Mouse (Mus musculus) intestine, postnatal 0 days (tissue): ENCODE results near the gene Lama1. TPM values are rescaled to one million over a fixed set of nuclear protein-coding genes. Genes with fewer than 3 reads are reported as not detected.
"Not testable (repeated sequence)": the region's sequence is repeated elsewhere in the genome, so short reads cannot be mapped to it uniquely, and the experiment has no call there.

ENCODE experiments used
- ATAC-seq: fragments of 200-750 bp; cut with Nextera tagmentation; 2 replicates; pipeline ENCODE4 v1.8.0; 2017; ENCODE audit warnings: mild to moderate bottlenecking, moderate TSS enrichment, moderate library complexity
- H3K27ac ChIP-seq: fragments of 300-500 bp; sonication (generic); 2 replicates; pipeline ENCODE4 v1.5.1; 2014; ENCODE audit warnings: mild to moderate bottlenecking, low read depth, low read length, moderate library complexity
- H3K27me3 ChIP-seq: fragments of 300-500 bp; sonication (generic); replicated peaks from 2 replicates; pipeline ENCODE4 v1.6.1; 2014; ENCODE audit warnings: low read length, mixed read lengths; ENCODE audit not compliant: control insufficient read depth, insufficient read depth
- H3K36me3 ChIP-seq: fragments of 300-500 bp; sonication (generic); 2 replicates; pipeline ENCODE4 v1.6.1; 2014; ENCODE audit warnings: mild to moderate bottlenecking, moderate library complexity; ENCODE audit not compliant: control insufficient read depth, insufficient read depth
- H3K4me1 ChIP-seq: fragments of 300-500 bp; sonication (generic); replicated peaks from 2 replicates; pipeline ENCODE4 v1.6.1; 2014; ENCODE audit warnings: antibody characterized with exemption, low read length, mixed read lengths; ENCODE audit not compliant: control insufficient read depth, insufficient read depth
- H3K4me2 ChIP-seq: fragments of 300-500 bp; sonication (generic); replicated peaks from 2 replicates; pipeline ENCODE4 v1.6.1; 2014; ENCODE audit warnings: low read depth, mild to moderate bottlenecking, moderate library complexity
- H3K4me3 ChIP-seq: fragments of 300-500 bp; sonication (generic); 2 replicates; pipeline ENCODE4 v1.5.1; 2014; ENCODE audit warnings: low read depth, low read length
- H3K9ac ChIP-seq: fragments of 300-500 bp; sonication (generic); 2 replicates; pipeline ENCODE4 v1.6.1; 2014; ENCODE audit warnings: mild to moderate bottlenecking, low read depth, low read length
- H3K9me3 ChIP-seq: fragments of 300-500 bp; sonication (generic); 2 replicates; pipeline ENCODE4 v1.6.1; 2016; ENCODE audit warnings: mixed run types; ENCODE audit not compliant: control insufficient read depth
- CTCF ChIP-seq: sonication (generic); IDR thresholded peaks from 2 replicates; pipeline ENCODE4 v1.5.1; 2016; ENCODE audit warnings: low read depth, mild to moderate bottlenecking, control low read depth, antibody characterized with exemption, moderate library complexity
- WGBS: fragments of 180-500 bp; shearing (Covaris S2); extraction: QIAGEN DNeasy Blood & Tissue Kit; methylation state at CpG from one replicate; pipeline ENCODE4 v1.1.7; 2014; 5-methylcytosine and 5-hydroxymethylcytosine counted together
- polyA plus RNA-seq: library from polyadenylated mRNA; unstranded; fragments of >200 nt; fragmentation: Nextera tagmentation; extraction: Ambion mirVana; gene quantifications from 2 replicates; pipeline ENCODE4 v1.2.1, GENCODE M21; 2015

Gene Lama1
- polyA plus RNA-seq, 1 experiment from 2014 or later = 0.66 TPM

DNA sequence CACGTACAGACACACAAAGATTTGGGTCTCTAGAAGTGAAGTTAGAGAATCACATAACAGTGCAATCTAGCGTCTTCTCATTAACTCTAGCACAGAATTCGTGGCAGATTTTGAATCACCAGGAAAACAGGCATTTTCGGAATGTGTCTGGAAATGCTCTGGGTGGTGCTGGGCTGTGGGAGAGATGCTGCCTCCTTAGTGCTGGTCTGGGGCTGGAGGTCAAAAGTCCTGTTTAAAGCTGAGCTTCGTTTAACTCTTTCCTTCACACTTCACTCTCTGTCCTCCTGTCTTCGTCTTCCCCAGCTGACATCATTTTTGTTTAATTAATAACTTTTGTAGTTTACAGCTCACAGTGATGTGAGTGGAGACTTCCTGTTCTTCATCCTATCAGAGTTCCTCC is 38.7 kb downstream of the Lama1 start:
- Histone ChIP-seq H3K9me3 (no peaks in the 10 kb centered on the region), H3K27ac (no peak overlapping the region), H3K27me3 (no peaks in the 10 kb centered on the region), H3K4me2 (no peak overlapping the region), H3K9ac (no peak overlapping the region), H3K36me3 (no peaks in the 10 kb centered on the region), H3K4me3 (no peak overlapping the region), H3K4me1 (peaks cover 4% of the 10 kb centered on the region; the same call in 1 of the 2 replicates)
- no peak for ATAC-seq
- no peak for TF ChIP-seq CTCF
- WGBS = 42% methylated on average over 6 of the region's 6 CpGs

DNA sequence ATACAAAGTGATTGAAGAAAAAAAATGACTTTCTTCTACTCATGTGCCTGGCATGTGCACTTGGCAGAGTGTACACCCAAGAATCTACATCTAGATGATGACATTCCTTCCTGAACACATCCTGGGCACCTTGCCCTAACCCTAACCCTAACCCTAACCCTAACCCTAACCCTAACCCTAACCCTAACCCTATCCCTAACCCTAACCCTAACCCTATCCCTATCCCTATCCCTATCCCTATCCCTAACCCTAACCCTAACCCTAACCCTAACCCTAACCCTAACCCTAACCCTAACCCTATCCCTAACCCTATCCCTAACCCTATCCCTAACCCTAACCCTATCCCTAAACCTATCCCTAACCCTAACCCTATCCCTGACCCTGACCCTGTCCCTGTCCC is 44.2 kb downstream of the Lama1 start:
- H3K27me3 ChIP-seq, H3K27ac ChIP-seq, H3K4me2 ChIP-seq, H3K4me3 ChIP-seq, H3K9ac ChIP-seq, ATAC-seq, H3K4me1 ChIP-seq, H3K36me3 ChIP-seq, H3K9me3 ChIP-seq: not testable (repeated sequence)

DNA sequence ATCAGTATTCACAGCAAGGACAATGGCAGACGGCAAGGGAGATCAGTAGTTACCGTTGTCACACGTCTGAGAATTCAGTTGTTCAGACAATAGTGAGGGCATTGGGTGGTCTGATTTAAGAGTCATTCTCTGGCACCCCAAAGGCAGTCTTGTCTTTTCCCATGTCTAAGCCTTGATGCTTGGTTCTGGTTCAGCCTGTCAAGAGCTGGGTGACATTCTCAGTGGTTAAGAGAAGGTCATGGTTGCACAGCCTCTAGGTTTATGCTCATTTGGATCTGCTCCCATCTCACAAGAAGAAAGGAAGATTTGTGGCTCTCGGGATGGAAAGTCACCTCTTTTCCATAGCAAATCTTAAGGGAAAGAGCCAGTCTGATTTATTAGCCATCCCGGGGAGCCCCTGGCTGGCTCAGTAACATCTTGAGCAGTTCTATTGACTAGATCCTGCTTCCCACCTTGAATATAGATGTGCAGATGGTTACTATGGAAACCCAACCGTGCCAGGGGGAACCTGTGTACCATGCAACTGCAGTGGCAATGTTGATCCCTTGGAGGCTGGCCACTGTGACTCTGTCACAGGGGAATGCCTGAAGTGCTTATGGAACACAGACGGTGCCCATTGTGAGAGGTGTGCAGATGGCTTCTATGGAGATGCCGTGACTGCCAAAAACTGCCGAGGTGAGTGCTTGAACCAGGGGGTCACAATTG is 67.3 kb downstream of the Lama1 start:
- no peak overlapping the region for H3K9ac ChIP-seq
- TF ChIP-seq CTCF = no peak
- no peaks in the 10 kb centered on the region for H3K9me3 ChIP-seq
- H3K27ac ChIP-seq = no peak overlapping the region
- H3K4me3 ChIP-seq = no peak overlapping the region
- H3K4me1 ChIP-seq = no peaks in the 10 kb centered on the region
- H3K27me3 ChIP-seq = no peaks in the 10 kb centered on the region
- no peak for ATAC-seq
- no peak overlapping the region for H3K4me2 ChIP-seq
- no peaks in the 10 kb centered on the region for H3K36me3 ChIP-seq
- 91% methylated on average over 9 of the region's 9 CpGs for WGBS

DNA sequence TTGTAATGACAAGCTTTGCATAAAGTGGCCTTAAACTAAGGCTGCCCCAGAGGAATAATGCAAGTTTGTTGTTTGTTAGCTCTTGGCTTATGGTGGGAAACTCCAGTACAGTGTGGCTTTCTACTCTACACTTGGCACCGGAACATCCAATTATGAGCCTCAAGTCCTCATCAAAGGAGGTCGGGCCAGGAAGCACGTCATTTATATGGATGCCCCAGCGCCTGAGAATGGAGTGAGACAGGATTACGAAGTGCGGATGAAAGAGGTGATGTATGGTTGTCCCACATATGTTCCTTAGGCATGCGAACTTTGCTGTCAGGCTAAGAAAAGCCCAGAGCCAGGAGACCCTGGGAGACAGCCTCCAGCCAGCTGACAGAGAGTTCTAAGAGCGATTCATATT is 76.5 kb downstream of the Lama1 start:
- no peak for ATAC-seq
- 87% methylated on average over 8 of the region's 8 CpGs for WGBS
- H3K4me1 ChIP-seq = no peaks in the 10 kb centered on the region
- H3K4me2 ChIP-seq = no peak overlapping the region
- H3K36me3 ChIP-seq = no peaks in the 10 kb centered on the region
- no peak overlapping the region for H3K27ac ChIP-seq
- no peak overlapping the region for H3K9ac ChIP-seq
- no peaks in the 10 kb centered on the region for H3K27me3 ChIP-seq
- TF ChIP-seq CTCF = no peak
- no peak overlapping the region for H3K4me3 ChIP-seq
- no peaks in the 10 kb centered on the region for H3K9me3 ChIP-seq

DNA sequence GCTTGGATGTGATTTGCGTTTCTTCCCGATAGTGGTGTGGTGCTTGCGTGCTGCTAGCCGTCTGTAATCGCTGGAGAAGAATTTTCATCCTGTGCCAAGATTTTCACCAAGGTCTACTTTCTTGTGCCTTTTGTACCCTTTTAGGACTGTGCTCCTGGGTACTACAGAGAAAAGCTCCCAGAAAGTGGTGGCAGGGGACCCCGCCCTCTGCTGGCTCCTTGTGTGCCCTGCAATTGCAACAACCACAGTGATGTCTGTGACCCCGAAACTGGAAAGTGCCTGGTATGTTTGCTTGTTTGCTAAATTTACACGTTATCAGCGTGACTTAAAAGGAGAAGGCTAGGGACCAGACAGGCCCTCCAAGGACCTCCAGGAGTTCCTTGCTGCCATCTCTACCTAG is 79.7 kb downstream of the Lama1 start:
- 64% methylated on average over 9 of the region's 9 CpGs for WGBS
- peak; percentile 70 for TF ChIP-seq CTCF
- no peak overlapping the region for H3K4me3 ChIP-seq
- no peak overlapping the region for H3K4me2 ChIP-seq
- no peaks in the 10 kb centered on the region for H3K9me3 ChIP-seq
- H3K36me3 ChIP-seq = no peaks in the 10 kb centered on the region
- H3K4me1 ChIP-seq = no peaks in the 10 kb centered on the region
- H3K9ac ChIP-seq = no peak overlapping the region
- no peaks in the 10 kb centered on the region for H3K27me3 ChIP-seq
- no peak overlapping the region for H3K27ac ChIP-seq
- ATAC-seq = no peak

DNA sequence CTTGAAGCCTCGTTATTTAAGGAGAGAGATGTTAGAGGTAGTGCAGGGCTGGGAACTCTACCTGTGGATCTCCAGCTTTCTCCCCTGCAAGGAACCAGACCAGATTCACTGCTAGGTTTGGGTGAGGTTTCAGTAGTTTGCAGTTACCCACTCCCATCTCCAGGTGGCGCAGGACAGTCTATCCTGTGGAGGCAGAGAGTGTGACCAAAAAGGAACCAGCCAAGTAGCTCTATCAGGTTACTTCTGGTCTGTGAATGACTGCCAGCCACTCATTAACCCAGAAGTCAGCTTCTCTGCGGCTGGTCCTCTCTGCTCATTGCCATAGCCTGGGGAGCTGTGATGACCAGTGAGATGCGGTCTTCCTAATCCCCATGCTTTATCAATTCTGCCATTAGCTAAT is 82.8 kb downstream of the Lama1 start:
- WGBS = 58% methylated on average over 4 of the region's 4 CpGs
- no peak for ATAC-seq
- Histone ChIP-seq H3K4me2 (no peak overlapping the region), H3K4me3 (no peak overlapping the region), H3K9ac (no peak overlapping the region), H3K36me3 (no peaks in the 10 kb centered on the region), H3K27me3 (no peaks in the 10 kb centered on the region), H3K4me1 (no peaks in the 10 kb centered on the region), H3K9me3 (no peaks in the 10 kb centered on the region), H3K27ac (no peak overlapping the region)
- peak; percentile 60 for TF ChIP-seq CTCF

DNA sequence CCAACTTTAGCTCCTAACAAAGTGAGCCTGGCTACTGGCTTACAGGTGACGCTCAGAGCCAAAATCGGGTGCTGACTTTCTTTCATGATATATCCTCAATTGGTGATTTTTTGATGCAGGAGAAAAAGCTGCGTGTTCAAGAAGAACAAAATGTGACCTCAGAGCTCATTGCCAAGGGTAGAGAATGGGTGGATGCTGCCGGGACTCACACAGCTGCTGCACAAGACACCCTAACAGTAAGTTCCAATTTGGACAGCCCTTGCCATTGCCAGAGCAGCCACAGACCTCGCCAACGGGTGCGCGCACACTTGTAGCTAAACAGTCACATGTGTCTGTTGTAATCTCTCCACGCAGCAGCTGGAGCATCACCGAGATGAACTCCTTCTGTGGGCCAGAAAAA is 94.0 kb downstream of the Lama1 start:
- ATAC-seq = no peak
- WGBS = 93% methylated on average over 10 of the region's 10 CpGs
- Histone ChIP-seq H3K9me3 (no peaks in the 10 kb centered on the region), H3K4me1 (no peaks in the 10 kb centered on the region), H3K9ac (no peak overlapping the region), H3K27me3 (no peaks in the 10 kb centered on the region), H3K4me3 (no peak overlapping the region), H3K4me2 (no peak overlapping the region), H3K27ac (no peak overlapping the region), H3K36me3 (no peaks in the 10 kb centered on the region)
- no peak for TF ChIP-seq CTCF
